Mouse (Mus musculus) c-Kit-positive CD71-positive TER-119-positive erythroid progenitor cells, embryonic 14.5 days (primary cell): ENCODE results near the gene Dynlt3.

Experiments
- DNase-seq: peaks from one replicate; pipeline ENCODE4 v3.0.0-alpha.2; 2013; ENCODE audit warnings: low spot score

The Dynlt3 gene

GRCm38 (mm10) chrX:9662391-9663111 lies at the start of gene Dynlt3:
Gene Dynlt3, minus strand, starts transcription at chrX:9663003.
- DNase-seq: peak; percentile 70

- DNase-seq: no peak
These were observed 37.0 kb upstream of the Dynlt3 start for GRCm38 (mm10) chrX:9699815-9700214.

- DNase-seq: no peak
These were observed 33.2 kb upstream of the Dynlt3 start for GRCm38 (mm10) chrX:9695997-9696396.

- DNase-seq: no peak
These were observed 9.2 kb upstream of the Dynlt3 start for GRCm38 (mm10) chrX:9672040-9672439.

GRCm38 (mm10) chrX:9671418-9671817 lies 8.6 kb upstream of the Dynlt3 start:
- DNase-seq: no peak

- DNase-seq: no peak
These were observed 10.0 kb downstream of the Dynlt3 start for GRCm38 (mm10) chrX:9652806-9653205.

- peak; percentile 16 for DNase-seq
These were observed 22.2 kb downstream of the Dynlt3 start for GRCm38 (mm10) chrX:9640594-9640993.

- peak; percentile 12 for DNase-seq
These were observed 22.7 kb downstream of the Dynlt3 start for GRCm38 (mm10) chrX:9640126-9640525.
